Mouse (Mus musculus): ENCODE measurements around the gene Bod1l.

- TF ChIP-seq CTCF (IDR thresholded peaks at IDR 0.05; ENCODE audit: control insufficient read depth, insufficient read depth, insufficient replicate concordance, low read depth, low read length) (no peak), POLR2A (IDR thresholded peaks at IDR 0.05; ENCODE audit: control insufficient read depth, low read depth, low read length) (no peak)
Observed at GRCm38 (mm10) chr5:41738817-41739216, 105.3 kb downstream of the Bod1l start.
